In the genomic region with DNA sequence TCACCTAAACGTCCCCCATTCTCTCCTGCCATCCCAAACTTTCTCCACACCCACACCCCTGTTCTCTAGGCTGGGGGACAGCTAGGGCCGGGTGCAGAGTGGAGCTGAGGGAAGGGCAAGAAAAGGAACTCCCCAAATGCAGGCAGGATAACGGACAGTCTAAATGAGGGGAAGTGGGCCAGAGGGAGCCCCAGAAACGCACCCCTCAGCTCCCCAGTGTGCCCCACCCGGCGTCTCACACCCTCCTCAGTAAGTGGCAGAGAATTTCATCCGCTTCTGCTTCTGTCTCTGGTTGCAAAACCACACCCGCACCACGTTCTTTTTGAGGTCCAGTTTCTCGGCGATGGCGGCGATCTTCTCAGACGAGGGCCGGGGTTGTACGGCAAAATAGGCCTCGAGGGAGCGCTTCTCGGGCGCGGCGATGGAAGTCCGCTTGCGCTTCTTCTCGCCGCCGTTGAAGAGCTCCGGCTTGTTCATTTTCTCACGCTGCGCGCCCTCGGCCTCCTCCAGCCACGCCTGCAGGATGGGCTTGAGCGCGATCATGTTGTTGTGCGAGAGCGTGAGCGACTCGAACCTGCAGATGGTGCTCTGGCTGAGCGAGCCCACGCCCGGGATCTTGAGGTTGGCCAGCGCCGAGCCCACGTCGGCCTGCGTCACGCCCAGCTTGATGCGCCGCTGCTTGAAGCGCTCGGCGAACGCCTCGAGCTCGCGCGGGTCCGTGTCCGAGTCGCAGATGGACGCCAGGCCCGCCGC, we compare ENCODE assay signal across 7 mouse cellular contexts. TPM values are rescaled to one million over a fixed set of nuclear protein-coding genes. Genes with fewer than 3 reads are reported as not detected.
DNase-seq lines count a peak whose midpoint lies in the region; ATAC-seq lines count a peak whose summit lies in the region.

No protein-coding gene starts in this region.

- H3K27me3 ChIP-seq in forebrain, embryonic 13.5 days = peaks cover 94% of the 10 kb centered on the region
- peaks cover 81% of the 10 kb centered on the region for H3K27me3 ChIP-seq in limb, embryonic 11.5 days (ENCODE audit: control insufficient read depth, insufficient read depth, low read length)
- H3K27me3 ChIP-seq in neural tube, embryonic 11.5 days (ENCODE audit: control insufficient read depth, insufficient read depth, low read length) = peaks cover 86% of the 10 kb centered on the region

- H3K4me2 ChIP-seq in forebrain, embryonic 13.5 days = peak overlapping the region; percentile 85
- peak overlapping the region; percentile 40 for H3K4me2 ChIP-seq in limb, embryonic 11.5 days (ENCODE audit: low read depth, severe bottlenecking)
- H3K4me2 ChIP-seq in neural tube, embryonic 11.5 days (ENCODE audit: low read depth) = peak overlapping the region; percentile 74

- H3K9ac ChIP-seq in forebrain, embryonic 13.5 days = no peak overlapping the region
- H3K9ac ChIP-seq in limb, embryonic 11.5 days (ENCODE audit: low read length) = no peak overlapping the region
- peak overlapping the region; percentile 54 for H3K9ac ChIP-seq in neural tube, embryonic 11.5 days (ENCODE audit: low read length)

- DNase-seq in B cell, adult 2 months = peak; percentile 33 to 44
- peak; percentile 28 for DNase-seq in CD4-positive helper T cell, adult 2 months (ENCODE audit: low read depth, low spot score)
- peak; percentile 55 for DNase-seq in limb, embryonic 11.5 days (ENCODE audit: low spot score)
- DNase-seq in neural tube, embryonic 11.5 days (ENCODE audit: low spot score) = peak; percentile 61
- DNase-seq in left cerebral cortex, postnatal 36 days (ENCODE audit: low spot score in 2 of 2) = no peak
- DNase-seq in layer of hippocampus, adult 9-11 months = no peak

- no peaks in the 10 kb centered on the region for H3K36me3 ChIP-seq in forebrain, embryonic 13.5 days (ENCODE audit: poor library complexity, severe bottlenecking)
- no peaks in the 10 kb centered on the region for H3K36me3 ChIP-seq in limb, embryonic 11.5 days (ENCODE audit: control insufficient read depth, insufficient read depth, low read length)
- H3K36me3 ChIP-seq in neural tube, embryonic 11.5 days (ENCODE audit: control insufficient read depth, insufficient read depth, low read length) = no peaks in the 10 kb centered on the region

- no peak for ATAC-seq in forebrain, embryonic 13.5 days
- no peak for ATAC-seq in limb, embryonic 11.5 days (ENCODE audit: insufficient number of reproducible peaks, low FRiP score, low TSS enrichment, low read depth)
- no peak for ATAC-seq in neural tube, embryonic 11.5 days (ENCODE audit: insufficient read depth, low FRiP score, low TSS enrichment)

- intact Hi-C loops in left cerebral cortex, postnatal 36 days (cut with DNase I) = loop anchor here (5.0 kb wide), 1 partner anchor 347 kb away; no protein-coding TSS in a partner anchor

- H3K27ac ChIP-seq in forebrain, embryonic 13.5 days = no peak overlapping the region
- no peak overlapping the region for H3K27ac ChIP-seq in limb, embryonic 11.5 days (replicated peaks; ENCODE audit: low read depth, low read length)
- peak overlapping the region; percentile 3 for H3K27ac ChIP-seq in neural tube, embryonic 11.5 days (ENCODE audit: low read depth, low read length)

- 1% methylated on average over 55 of the region's 64 CpGs for WGBS in forebrain, embryonic 13.5 days
- WGBS in limb, embryonic 11.5 days = under 1% methylated on average over 64 of the region's 64 CpGs
- under 1% methylated on average over 64 of the region's 64 CpGs for WGBS in neural tube, embryonic 11.5 days

- H3K9me3 ChIP-seq in forebrain, embryonic 13.5 days (replicated peaks) = no peaks in the 10 kb centered on the region
- no peaks in the 10 kb centered on the region for H3K9me3 ChIP-seq in limb, embryonic 11.5 days (ENCODE audit: control insufficient read depth, low read length)
- H3K9me3 ChIP-seq in neural tube, embryonic 11.5 days (ENCODE audit: control insufficient read depth, low read length) = no peaks in the 10 kb centered on the region

- peaks cover 21% of the 10 kb centered on the region for H3K4me1 ChIP-seq in forebrain, embryonic 13.5 days
- peaks cover 3% of the 10 kb centered on the region; the same call in 1 of the 2 replicates for H3K4me1 ChIP-seq in limb, embryonic 11.5 days (ENCODE audit: control insufficient read depth, insufficient read depth, low read length)
- H3K4me1 ChIP-seq in neural tube, embryonic 11.5 days (ENCODE audit: control insufficient read depth, insufficient read depth, low read length) = peaks cover 10% of the 10 kb centered on the region; the same call in 1 of the 2 replicates

- H3K4me3 ChIP-seq in forebrain, embryonic 13.5 days = peak overlapping the region; percentile 57
- H3K4me3 ChIP-seq in limb, embryonic 11.5 days (ENCODE audit: low read depth, low read length) = peak overlapping the region; percentile 17
- H3K4me3 ChIP-seq in neural tube, embryonic 11.5 days (ENCODE audit: low read depth, low read length) = peak overlapping the region; percentile 61

RNA-seq across cellular contexts. Expression of a gene that starts 2.1 kb away (rescaled TPM):
- polyA plus RNA-seq in forebrain, embryonic 13.5 days (2015; fragmentation: Nextera tagmentation; extraction: Ambion mirVana) = 2.7 and 5.6 TPM in 2 replicates
- polyA plus RNA-seq in limb, embryonic 11.5 days (2014; fragmentation: Nextera tagmentation; extraction: Ambion mirVana) = 0.43 and 0.57 TPM in 2 replicates
- polyA plus RNA-seq in neural tube, embryonic 11.5 days (2014; fragmentation: Nextera tagmentation; extraction: Ambion mirVana) = 79.6 and 96.7 TPM in 2 replicates
- total RNA-seq in left cerebral cortex, postnatal 36 days (2021) = not detected

RNA-seq across cellular contexts. Expression of a gene that starts 56.8 kb away (rescaled TPM):
- 35.4 and 38.9 TPM in 2 replicates for polyA plus RNA-seq in forebrain, embryonic 13.5 days (2015; fragmentation: Nextera tagmentation; extraction: Ambion mirVana)
- polyA plus RNA-seq in limb, embryonic 11.5 days (2014; fragmentation: Nextera tagmentation; extraction: Ambion mirVana) = 44.8 and 50.5 TPM in 2 replicates
- polyA plus RNA-seq in neural tube, embryonic 11.5 days (2014; fragmentation: Nextera tagmentation; extraction: Ambion mirVana) = 40.2 and 46.1 TPM in 2 replicates
- total RNA-seq in left cerebral cortex, postnatal 36 days (2021) = 10 to 100 TPM; 15.1 to 19.3 TPM

Comparison
In these comparisons a context has a peak if more than half of its experiments do, and no peak if none do; other contexts are left out.
1. DNase-seq: peak in B cell, adult 2 months (2 of 2), CD4-positive helper T cell, adult 2 months (single experiment), limb, embryonic 11.5 days (single experiment) and neural tube, embryonic 11.5 days (single experiment); none in left cerebral cortex, postnatal 36 days (0 of 2) and layer of hippocampus, adult 9-11 months (single experiment).
2. RNA of a gene that starts 2.1 kb away (polyA plus RNA-seq): 79.6 to 96.7 TPM in neural tube, embryonic 11.5 days; 2.7 to 5.6 TPM in forebrain, embryonic 13.5 days and 0.43 to 0.57 TPM in limb, embryonic 11.5 days; every median in the first group is over 10 times any median in the second.
3. Peak in every context shown above with its lines, with median percentiles within 50 percentile points of each other: H3K4me2 ChIP-seq and H3K4me3 ChIP-seq.